Mouse (Mus musculus) kidney, adult 2 months (tissue): ENCODE measurements around the gene Fbxo3.

Experiments
- CTCF ChIP-seq: fragments of 200-500 bp; conservative IDR thresholded peaks from 2 replicates; pipeline ENCODE4 v1.5.1; 2011; ENCODE audit warnings: low read depth, mild to moderate bottlenecking, control low read depth, low read length, moderate library complexity, mixed read lengths; ENCODE audit not compliant: insufficient read depth, insufficient read length
- POLR2A ChIP-seq: fragments of 200-500 bp; IDR thresholded peaks from one replicate; pipeline ENCODE4 v1.6.1; 2011; ENCODE audit warnings: low read depth, low read length, control low read depth

DNA sequence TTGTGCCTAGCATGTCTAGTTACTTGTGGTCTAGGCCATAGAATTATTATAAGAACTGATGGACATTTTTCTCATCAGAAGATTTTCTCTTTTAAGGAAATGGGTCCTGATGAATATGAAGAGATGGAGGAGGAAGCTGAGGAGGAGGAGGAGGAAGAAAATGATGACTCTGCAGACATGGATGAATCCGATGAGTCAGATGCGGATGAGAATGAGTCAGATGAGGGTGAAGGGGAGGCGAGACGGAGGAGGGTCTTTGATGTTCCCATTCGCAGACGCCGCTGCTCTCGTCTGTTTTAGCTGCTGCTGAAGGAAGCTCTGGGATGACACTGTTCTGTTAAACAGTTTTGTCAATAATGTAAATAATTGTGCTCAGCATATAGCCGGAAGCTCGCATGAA, 32.3 kb downstream of the Fbxo3 start:
- TF ChIP-seq POLR2A (no peak), CTCF (no peak)
